Mouse (Mus musculus) hindbrain, postnatal 0 days (tissue): ENCODE measurements at regions not wholly inside any gene's neighbourhood (a gene's known extent, or its start where the extent isn't known, plus 50 kb on each side); places are given as distances from the start of the nearest gene placed in this dataset.

ENCODE experiments used
- ATAC-seq: fragments of 200-750 bp; cut with Nextera tagmentation; 2 replicates; pipeline ENCODE4 v1.8.0; 2017; ENCODE audit warnings: mild to moderate bottlenecking, moderate TSS enrichment, moderate library complexity
- DNase-seq: peaks from one replicate; pipeline ENCODE4 v3.0.0-alpha.2; 2015; ENCODE audit warnings: low spot score
- H3K27ac ChIP-seq: fragments of 300-500 bp; sonication (generic); 2 replicates; pipeline ENCODE4 v1.5.1; 2014; ENCODE audit warnings: mild to moderate bottlenecking
- H3K27me3 ChIP-seq: fragments of 300-500 bp; sonication (generic); 2 replicates; pipeline ENCODE4 v1.6.1; 2014; ENCODE audit warnings: low read length, mixed read lengths; ENCODE audit not compliant: insufficient read depth
- H3K36me3 ChIP-seq: fragments of 300-500 bp; sonication (generic); 2 replicates; pipeline ENCODE4 v1.6.1; 2014; ENCODE audit warnings: low read length, mixed read lengths; ENCODE audit not compliant: insufficient read depth
- H3K4me1 ChIP-seq: fragments of 300-500 bp; sonication (generic); 2 replicates; pipeline ENCODE4 v1.6.1; 2014; ENCODE audit warnings: antibody characterized with exemption, low read length, mixed read lengths; ENCODE audit not compliant: insufficient read depth
- H3K4me2 ChIP-seq: fragments of 300-500 bp; sonication (generic); 2 replicates; pipeline ENCODE4 v1.6.1; 2014; ENCODE audit warnings: low read depth, mild to moderate bottlenecking, low read length, moderate library complexity, mixed read lengths
- H3K4me3 ChIP-seq: fragments of 300-500 bp; sonication (generic); 2 replicates; pipeline ENCODE4 v1.5.1; 2014; ENCODE audit warnings: low read length
- H3K9ac ChIP-seq: fragments of 300-500 bp; sonication (generic); replicated peaks from 2 replicates; pipeline ENCODE4 v1.6.1; 2014; ENCODE audit warnings: mild to moderate bottlenecking, low read length, moderate library complexity, mixed read lengths
- H3K9me3 ChIP-seq: fragments of 300-500 bp; sonication (generic); 2 replicates; pipeline ENCODE4 v1.6.1; 2016; ENCODE audit warnings: low read length, mixed read lengths
- CTCF ChIP-seq: IDR thresholded peaks from 2 replicates; pipeline ENCODE4 v1.5.1; 2016; ENCODE audit warnings: antibody characterized with exemption, control low read depth, low read depth
- WGBS: fragments of 180-500 bp; shearing (Covaris S2); extraction: QIAGEN DNeasy Blood & Tissue Kit; methylation state at CpG from one replicate; pipeline ENCODE4 v1.1.7; 2014; 5-methylcytosine and 5-hydroxymethylcytosine counted together

DNA sequence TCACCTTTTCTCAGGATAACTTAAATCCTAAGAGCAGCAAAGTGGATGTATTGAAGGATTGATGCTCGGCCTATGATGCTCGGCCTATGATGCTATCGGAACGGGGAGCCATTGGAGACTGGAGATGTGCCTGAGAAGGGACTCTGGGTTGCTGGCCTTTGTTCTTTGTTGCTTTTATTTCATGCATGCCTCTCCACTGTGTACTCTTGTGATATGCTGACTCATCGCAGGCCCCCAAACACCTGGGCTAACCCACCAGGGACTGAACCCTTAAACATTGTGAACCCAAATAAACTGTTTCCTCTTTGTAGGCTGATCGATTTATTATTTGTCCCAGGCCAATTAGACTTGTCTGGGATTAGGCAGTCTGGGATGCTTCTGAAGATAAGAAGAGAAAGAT is 61.9 kb downstream of the Pdcl3 start:
- no peak for DNase-seq
- H3K4me3 ChIP-seq: no peak overlapping the region
- peaks cover 7% of the 10 kb centered on the region; the same call in 1 of the 2 replicates for H3K9me3 ChIP-seq
- no peak for TF ChIP-seq CTCF
- H3K4me1 ChIP-seq: no peaks in the 10 kb centered on the region
- H3K27ac ChIP-seq: no peak overlapping the region
- 94% methylated on average over 6 of the region's 6 CpGs for WGBS
- H3K4me2 ChIP-seq: no peak overlapping the region
- no peak overlapping the region for H3K9ac ChIP-seq
- no peak for ATAC-seq
- no peaks in the 10 kb centered on the region for H3K36me3 ChIP-seq
- no peaks in the 10 kb centered on the region for H3K27me3 ChIP-seq

DNA sequence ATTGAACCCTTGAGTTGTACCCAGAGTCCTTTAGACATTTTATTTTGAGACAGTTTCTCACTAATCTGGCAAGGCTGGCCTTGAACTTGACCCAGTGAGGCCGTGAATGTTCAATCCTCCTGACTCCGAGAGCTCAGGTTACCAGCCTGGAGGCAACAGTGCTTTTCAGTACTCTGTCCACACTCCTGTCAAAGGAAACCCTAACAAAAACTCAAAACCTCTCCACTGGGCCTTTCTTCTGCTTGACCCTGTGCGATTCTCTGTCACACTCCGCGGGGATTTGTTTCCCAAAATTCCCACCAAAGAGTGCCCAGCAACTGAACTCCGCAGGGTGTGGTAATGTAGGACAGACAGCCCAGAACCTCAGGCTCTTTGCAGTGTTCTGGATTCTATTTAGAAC is 71.9 kb downstream of the Pdcl3 start:
- Histone ChIP-seq H3K4me2 (no peak overlapping the region), H3K9me3 (no peaks in the 10 kb centered on the region), H3K27ac (no peak overlapping the region), H3K9ac (no peak overlapping the region), H3K27me3 (no peaks in the 10 kb centered on the region), H3K4me3 (no peak overlapping the region), H3K36me3 (no peaks in the 10 kb centered on the region), H3K4me1 (no peaks in the 10 kb centered on the region)
- TF ChIP-seq CTCF: no peak
- 75% methylated on average over 6 of the region's 6 CpGs for WGBS
- ATAC-seq (no peak), DNase-seq (no peak)

GRCm38 (mm10) chr1:39062509-39062908 is 77.1 kb downstream of the Pdcl3 start:
- H3K4me1 ChIP-seq: no peaks in the 10 kb centered on the region
- ATAC-seq (no peak), DNase-seq (no peak)
- no peaks in the 10 kb centered on the region for H3K27me3 ChIP-seq
- no peak overlapping the region for H3K4me3 ChIP-seq
- H3K36me3 ChIP-seq: no peaks in the 10 kb centered on the region
- no peak overlapping the region for H3K4me2 ChIP-seq
- TF ChIP-seq CTCF: no peak
- no peaks in the 10 kb centered on the region for H3K9me3 ChIP-seq
- no peak overlapping the region for H3K9ac ChIP-seq
- WGBS: 93% methylated on average over 6 of the region's 6 CpGs
- H3K27ac ChIP-seq: no peak overlapping the region

GRCm38 (mm10) chr1:39063666-39064385 is 78.4 kb downstream of the Pdcl3 start:
- no peak overlapping the region for H3K9ac ChIP-seq
- H3K4me3 ChIP-seq: no peak overlapping the region
- H3K27me3 ChIP-seq: no peaks in the 10 kb centered on the region
- H3K27ac ChIP-seq: no peak overlapping the region
- 74% methylated on average over 13 of the region's 13 CpGs for WGBS
- ATAC-seq: no peak
- no peak overlapping the region for H3K4me2 ChIP-seq
- no peak for TF ChIP-seq CTCF
- DNase-seq: peak; percentile 12
- H3K9me3 ChIP-seq: no peaks in the 10 kb centered on the region
- no peaks in the 10 kb centered on the region for H3K4me1 ChIP-seq
- H3K36me3 ChIP-seq: no peaks in the 10 kb centered on the region

GRCm38 (mm10) chr1:39064781-39065180 is 79.4 kb downstream of the Pdcl3 start:
- no peak for ATAC-seq
- DNase-seq: no peak
- no peak for TF ChIP-seq CTCF
- Histone ChIP-seq H3K9me3 (no peaks in the 10 kb centered on the region), H3K4me2 (no peak overlapping the region), H3K4me3 (no peak overlapping the region), H3K4me1 (no peaks in the 10 kb centered on the region), H3K27me3 (no peaks in the 10 kb centered on the region), H3K36me3 (no peaks in the 10 kb centered on the region), H3K9ac (no peak overlapping the region), H3K27ac (no peak overlapping the region)
- WGBS: 88% methylated on average over 3 of the region's 3 CpGs

DNA sequence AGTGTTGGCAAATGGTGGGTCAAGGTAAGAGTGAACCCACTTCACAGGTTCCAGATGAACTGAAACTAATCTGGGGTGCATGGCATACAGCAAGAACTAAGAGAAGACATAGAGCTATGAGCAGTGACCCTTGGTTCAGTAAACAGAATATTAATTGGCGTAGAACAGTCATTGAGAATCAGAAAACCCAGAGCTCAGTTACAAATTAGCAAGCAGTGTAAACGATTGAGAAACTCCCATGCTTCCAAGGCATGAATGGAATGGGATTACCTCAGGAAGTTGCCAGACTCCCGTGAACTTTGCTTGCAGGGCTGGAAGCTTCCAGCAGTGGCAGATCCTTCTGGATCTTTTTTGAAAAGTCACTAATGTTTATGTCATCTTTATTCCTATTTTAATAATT is 82.5 kb downstream of the Pdcl3 start:
- Histone ChIP-seq H3K4me1 (no peaks in the 10 kb centered on the region), H3K9me3 (no peaks in the 10 kb centered on the region), H3K27ac (no peak overlapping the region), H3K9ac (no peak overlapping the region), H3K4me3 (no peak overlapping the region), H3K27me3 (no peaks in the 10 kb centered on the region), H3K4me2 (no peak overlapping the region), H3K36me3 (no peaks in the 10 kb centered on the region)
- DNase-seq: no peak
- WGBS: 62% methylated on average over 3 of the region's 3 CpGs
- TF ChIP-seq CTCF: no peak
- no peak for ATAC-seq

DNA sequence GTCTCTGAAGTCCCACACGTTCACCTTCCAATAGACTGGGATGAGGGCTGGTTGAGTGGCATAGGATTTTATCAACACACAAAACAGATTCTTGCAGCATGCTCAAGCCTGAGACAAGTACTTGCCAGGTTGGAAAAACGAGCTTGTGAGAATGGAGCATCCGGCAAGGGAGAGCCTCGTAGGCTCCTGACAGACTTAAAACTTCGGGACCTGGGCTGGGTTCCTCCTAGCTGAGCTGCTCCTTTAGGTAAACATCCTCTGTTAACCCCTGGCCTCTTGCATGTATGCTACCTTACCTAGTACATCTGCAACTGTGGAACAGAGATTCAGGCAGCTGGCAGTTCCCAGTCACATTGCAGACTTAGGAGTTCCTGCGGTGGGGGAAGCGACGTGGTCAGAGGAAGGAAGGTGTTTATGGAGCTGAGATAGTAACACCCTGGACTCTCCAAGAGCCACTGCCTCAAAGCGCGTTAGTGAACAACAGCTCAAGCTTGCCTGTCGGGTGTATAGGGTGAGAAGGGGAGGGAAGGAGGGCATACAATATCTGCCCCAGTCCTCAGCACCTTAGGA is 83.8 kb downstream of the Pdcl3 start:
- no peak overlapping the region for H3K9ac ChIP-seq
- WGBS: 77% methylated on average over 11 of the region's 11 CpGs

More for the DNA sequence above, 83.8 kb downstream of the Pdcl3 start:
- DNase-seq (no peak), ATAC-seq (no peak)
- Histone ChIP-seq H3K4me2 (no peak overlapping the region), H3K9me3 (no peaks in the 10 kb centered on the region), H3K27ac (no peak overlapping the region), H3K4me3 (no peak overlapping the region), H3K4me1 (no peaks in the 10 kb centered on the region), H3K36me3 (no peaks in the 10 kb centered on the region), H3K27me3 (no peaks in the 10 kb centered on the region)
- no peak for TF ChIP-seq CTCF
